Mouse (Mus musculus) intestine, postnatal 0 days (tissue): ENCODE results near the gene Kif21b. TPM values are rescaled to one million over a fixed set of nuclear protein-coding genes. Genes with fewer than 3 reads are reported as not detected.

Source experiments
- ATAC-seq: fragments of 200-750 bp; cut with Nextera tagmentation; 2 replicates; pipeline ENCODE4 v1.8.0; 2017; ENCODE audit warnings: mild to moderate bottlenecking, moderate TSS enrichment, moderate library complexity
- H3K27ac ChIP-seq: fragments of 300-500 bp; sonication (generic); 2 replicates; pipeline ENCODE4 v1.5.1; 2014; ENCODE audit warnings: mild to moderate bottlenecking, low read depth, low read length, moderate library complexity
- H3K27me3 ChIP-seq: fragments of 300-500 bp; sonication (generic); replicated peaks from 2 replicates; pipeline ENCODE4 v1.6.1; 2014; ENCODE audit warnings: low read length, mixed read lengths; ENCODE audit not compliant: control insufficient read depth, insufficient read depth
- H3K36me3 ChIP-seq: fragments of 300-500 bp; sonication (generic); 2 replicates; pipeline ENCODE4 v1.6.1; 2014; ENCODE audit warnings: mild to moderate bottlenecking, moderate library complexity; ENCODE audit not compliant: control insufficient read depth, insufficient read depth
- H3K4me1 ChIP-seq: fragments of 300-500 bp; sonication (generic); replicated peaks from 2 replicates; pipeline ENCODE4 v1.6.1; 2014; ENCODE audit warnings: antibody characterized with exemption, low read length, mixed read lengths; ENCODE audit not compliant: control insufficient read depth, insufficient read depth
- H3K4me2 ChIP-seq: fragments of 300-500 bp; sonication (generic); replicated peaks from 2 replicates; pipeline ENCODE4 v1.6.1; 2014; ENCODE audit warnings: low read depth, mild to moderate bottlenecking, moderate library complexity
- H3K4me3 ChIP-seq: fragments of 300-500 bp; sonication (generic); 2 replicates; pipeline ENCODE4 v1.5.1; 2014; ENCODE audit warnings: low read depth, low read length
- H3K9ac ChIP-seq: fragments of 300-500 bp; sonication (generic); 2 replicates; pipeline ENCODE4 v1.6.1; 2014; ENCODE audit warnings: mild to moderate bottlenecking, low read depth, low read length
- H3K9me3 ChIP-seq: fragments of 300-500 bp; sonication (generic); 2 replicates; pipeline ENCODE4 v1.6.1; 2016; ENCODE audit warnings: mixed run types; ENCODE audit not compliant: control insufficient read depth
- CTCF ChIP-seq: sonication (generic); IDR thresholded peaks from 2 replicates; pipeline ENCODE4 v1.5.1; 2016; ENCODE audit warnings: low read depth, mild to moderate bottlenecking, control low read depth, antibody characterized with exemption, moderate library complexity
- WGBS: fragments of 180-500 bp; shearing (Covaris S2); extraction: QIAGEN DNeasy Blood & Tissue Kit; methylation state at CpG from one replicate; pipeline ENCODE4 v1.1.7; 2014; 5-methylcytosine and 5-hydroxymethylcytosine counted together
- polyA plus RNA-seq: library from polyadenylated mRNA; unstranded; fragments of >200 nt; fragmentation: Nextera tagmentation; extraction: Ambion mirVana; gene quantifications from 2 replicates; pipeline ENCODE4 v1.2.1, GENCODE M21; 2015

Kif21b gene
- polyA plus RNA-seq, 1 experiment from 2014 or later = 5.5 TPM

- peaks cover 30% of the 10 kb centered on the region for H3K36me3 ChIP-seq
- H3K27me3 ChIP-seq = no peaks in the 10 kb centered on the region
- no peaks in the 10 kb centered on the region for H3K9me3 ChIP-seq
- H3K9ac ChIP-seq = no peak within 1 kb of the TSS
- H3K4me1 ChIP-seq = no peaks in the 10 kb centered on the region
- 59% methylated on average over 3 of the region's 3 CpGs for WGBS
- TF ChIP-seq CTCF = peak; percentile 80
- no peak within 1 kb of the TSS for H3K4me3 ChIP-seq
- no peak within 1 kb of the TSS for H3K27ac ChIP-seq
- no peak for ATAC-seq
- no peak within 1 kb of the TSS for H3K4me2 ChIP-seq
These were observed 81.6 kb downstream of the Kif21b start, which contains the start of gene Mroh3 for GRCm38 (mm10) chr1:136212803-136213202. Gene Mroh3, minus strand, starts transcription at chr1:136212828.

GRCm38 (mm10) chr1:136214304-136214703 is 83.1 kb downstream of the Kif21b start:
- Histone ChIP-seq H3K4me3 (no peak overlapping the region), H3K4me1 (no peaks in the 10 kb centered on the region), H3K27ac (no peak overlapping the region), H3K9ac (no peak overlapping the region), H3K36me3 (peaks cover 35% of the 10 kb centered on the region), H3K9me3 (no peaks in the 10 kb centered on the region), H3K4me2 (no peak overlapping the region), H3K27me3 (no peaks in the 10 kb centered on the region)
- WGBS = 71% methylated on average over 15 of the region's 15 CpGs
- no peak for ATAC-seq
- TF ChIP-seq CTCF = no peak

- TF ChIP-seq CTCF = no peak
- no peaks in the 10 kb centered on the region for H3K9me3 ChIP-seq
- peaks cover 7% of the 10 kb centered on the region; the same call in 1 of the 2 replicates for H3K4me1 ChIP-seq
- H3K9ac ChIP-seq = no peak overlapping the region
- ATAC-seq = peak; percentile 85
- H3K36me3 ChIP-seq = peaks cover 34% of the 10 kb centered on the region
- peak overlapping the region; percentile 73 for H3K27ac ChIP-seq
- H3K27me3 ChIP-seq = no peaks in the 10 kb centered on the region
- peak overlapping the region; percentile 49 for H3K4me2 ChIP-seq
- no peak overlapping the region for H3K4me3 ChIP-seq
- 30% methylated on average over 10 of the region's 10 CpGs for WGBS
These were observed 89.1 kb downstream of the Kif21b start for GRCm38 (mm10) chr1:136220037-136220871.

GRCm38 (mm10) chr1:136222386-136222785 is 91.2 kb downstream of the Kif21b start:
- H3K4me3 ChIP-seq = no peak overlapping the region
- no peaks in the 10 kb centered on the region for H3K9me3 ChIP-seq
- no peak overlapping the region for H3K27ac ChIP-seq
- TF ChIP-seq CTCF = no peak
- H3K27me3 ChIP-seq = no peaks in the 10 kb centered on the region
- WGBS = 49% methylated on average over 10 of the region's 10 CpGs
- peaks cover 9% of the 10 kb centered on the region; the same call in 1 of the 2 replicates for H3K4me1 ChIP-seq
- no peak overlapping the region for H3K4me2 ChIP-seq
- H3K36me3 ChIP-seq = peaks cover 26% of the 10 kb centered on the region
- no peak for ATAC-seq
- no peak overlapping the region for H3K9ac ChIP-seq

- H3K27ac ChIP-seq = peak overlapping the region; percentile 46; the same call in 1 of the 2 replicates
- H3K9ac ChIP-seq = no peak overlapping the region
- ATAC-seq = no peak
- WGBS = 67% methylated on average over 10 of the region's 10 CpGs
- no peak for TF ChIP-seq CTCF
- no peaks in the 10 kb centered on the region for H3K9me3 ChIP-seq
- peaks cover 17% of the 10 kb centered on the region; the same call in 1 of the 2 replicates for H3K36me3 ChIP-seq
- H3K27me3 ChIP-seq = no peaks in the 10 kb centered on the region
- no peak overlapping the region for H3K4me3 ChIP-seq
- H3K4me1 ChIP-seq = peaks cover 17% of the 10 kb centered on the region
- H3K4me2 ChIP-seq = no peak overlapping the region
These were observed 92.7 kb downstream of the Kif21b start for GRCm38 (mm10) chr1:136223758-136224342.

- no peak for TF ChIP-seq CTCF
- Histone ChIP-seq H3K9ac (no peak overlapping the region), H3K27ac (no peak overlapping the region), H3K9me3 (no peaks in the 10 kb centered on the region), H3K4me3 (no peak overlapping the region), H3K27me3 (no peaks in the 10 kb centered on the region), H3K4me2 (no peak overlapping the region), H3K4me1 (peaks cover 14% of the 10 kb centered on the region), H3K36me3 (peaks cover 17% of the 10 kb centered on the region; the same call in 1 of the 2 replicates)
- WGBS = 97% methylated on average over 8 of the region's 8 CpGs
- no peak for ATAC-seq
These were observed 94.7 kb downstream of the Kif21b start for GRCm38 (mm10) chr1:136225846-136226245.
